Mouse (Mus musculus): Measurements from ENCODE around the gene H13. TPM values are rescaled to one million over a fixed set of nuclear protein-coding genes. Genes with fewer than 3 reads are reported as not detected.

H13 gene
- polyA plus RNA-seq, 1 experiment from 2014 or later: 88.6 TPM

DNA sequence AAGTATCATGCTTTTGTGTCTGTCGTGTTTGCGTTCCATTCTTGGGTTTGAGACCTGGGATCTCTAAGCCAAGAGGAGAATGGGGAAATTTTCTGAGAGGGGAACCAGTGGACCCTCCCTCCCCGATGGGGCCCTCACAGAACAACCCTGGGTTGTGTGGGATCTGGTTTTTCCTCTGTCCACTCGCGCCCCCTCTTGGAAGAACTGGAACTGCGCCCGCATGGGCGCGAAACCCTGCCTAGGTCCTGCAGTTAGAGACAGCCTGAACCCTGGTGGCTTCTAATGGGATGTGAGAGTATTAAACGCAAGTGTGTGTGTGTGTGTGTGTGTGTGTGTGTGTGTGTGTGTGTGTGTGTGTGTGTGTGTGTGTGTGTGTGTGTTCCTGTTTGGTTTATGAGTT lies 73.2 kb downstream of the H13 start:
- no peaks in the 10 kb centered on the region for H3K9me3 ChIP-seq (ENCODE audit: control insufficient read depth, low read length)
- WGBS: 19% methylated on average over 10 of the region's 10 CpGs
- no peaks in the 10 kb centered on the region for H3K27me3 ChIP-seq (replicated peaks; ENCODE audit: control insufficient read depth, insufficient read depth, low read length)
- peaks cover 49% of the 10 kb centered on the region for H3K4me1 ChIP-seq (replicated peaks; ENCODE audit: control insufficient read depth, insufficient read depth, low read length)
- peak overlapping the region; percentile 61 for H3K4me2 ChIP-seq
- peak overlapping the region; percentile 93 for H3K27ac ChIP-seq (ENCODE audit: low read depth, low read length)
- ATAC-seq (replicated peaks; ENCODE audit: low FRiP score) (peak; percentile 67), DNase-seq (ENCODE audit: low spot score) (peak; percentile 84)
- peak overlapping the region; percentile 55 for H3K9ac ChIP-seq (ENCODE audit: low read depth, low read length)
- no peaks in the 10 kb centered on the region for H3K36me3 ChIP-seq (ENCODE audit: control insufficient read depth, insufficient read depth, low read length)
- no peak overlapping the region for H3K4me3 ChIP-seq (ENCODE audit: low read depth, low read length)

- 6% methylated on average over 30 of the region's 30 CpGs for WGBS
- Histone ChIP-seq H3K27me3 (replicated peaks; ENCODE audit: control insufficient read depth, insufficient read depth, low read length) (peaks cover 15% of the 10 kb centered on the region), H3K27ac (ENCODE audit: low read depth, low read length) (no peak within 1 kb of the TSS), H3K4me2 (peak within 1 kb of the TSS; percentile 51), H3K9me3 (ENCODE audit: control insufficient read depth, low read length) (no peaks in the 10 kb centered on the region), H3K4me1 (replicated peaks; ENCODE audit: control insufficient read depth, insufficient read depth, low read length) (peaks cover 7% of the 10 kb centered on the region), H3K4me3 (ENCODE audit: low read depth, low read length) (peak within 1 kb of the TSS; percentile 13; the same call in 1 of the 2 replicates), H3K9ac (ENCODE audit: low read depth, low read length) (no peak within 1 kb of the TSS), H3K36me3 (ENCODE audit: control insufficient read depth, insufficient read depth, low read length) (no peaks in the 10 kb centered on the region)
- DNase-seq (ENCODE audit: low spot score): no peak
- ATAC-seq (replicated peaks; ENCODE audit: low FRiP score): no peak
Measured at GRCm38 (mm10) chr2:152753944-152754711, 84.9 kb downstream of the H13 start, which contains the start of gene Cox4i2. Gene Cox4i2 (plus strand): TSS chr2:152754173.

DNA sequence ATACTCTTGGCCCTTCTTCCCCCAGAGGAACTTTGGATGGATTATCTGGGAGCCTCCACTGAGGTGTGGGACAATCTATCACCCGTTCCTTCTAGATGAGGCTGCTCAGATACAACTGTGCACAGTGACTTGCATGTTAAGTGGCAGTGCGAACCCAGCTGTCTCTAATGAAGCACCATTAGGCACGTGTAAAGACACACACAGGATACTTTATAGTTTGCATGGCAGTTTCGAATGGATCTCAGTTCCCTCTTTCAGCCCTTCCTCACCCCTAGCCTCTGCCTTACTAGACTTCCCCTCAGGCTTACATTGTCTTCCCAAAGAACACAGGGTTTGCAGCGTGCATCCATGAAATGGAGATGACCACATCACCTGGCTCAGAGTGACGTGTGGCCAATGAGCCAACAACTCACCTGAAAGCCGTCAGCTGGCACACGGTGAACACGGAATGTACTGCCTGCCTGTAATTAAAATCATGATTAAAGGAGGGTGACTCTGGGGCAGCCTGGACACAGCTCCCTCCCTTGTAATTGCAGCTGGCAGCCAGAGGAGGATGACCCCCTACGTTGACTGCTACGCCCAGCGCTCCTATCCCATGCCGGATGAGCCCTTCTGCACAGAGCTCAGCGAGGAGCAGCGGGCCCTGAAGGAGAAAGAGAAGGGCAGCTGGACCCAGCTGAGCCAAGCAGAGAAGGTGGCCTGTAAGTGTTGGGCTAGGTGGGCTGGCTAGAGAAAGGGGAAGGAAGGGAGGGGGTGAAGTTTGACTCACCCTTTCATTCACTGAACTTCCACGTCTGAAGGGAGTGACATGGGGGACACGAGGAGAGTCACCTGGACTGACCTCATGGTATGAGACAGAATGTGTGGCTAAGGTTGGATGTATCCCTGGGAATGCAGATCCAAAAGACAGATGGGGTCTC lies 87.5 kb downstream of the H13 start:
- DNase-seq (ENCODE audit: low spot score) (no peak), ATAC-seq (replicated peaks; ENCODE audit: low FRiP score) (no peak)
- Histone ChIP-seq H3K27me3 (replicated peaks; ENCODE audit: control insufficient read depth, insufficient read depth, low read length) (peaks cover 15% of the 10 kb centered on the region), H3K9ac (ENCODE audit: low read depth, low read length) (no peak overlapping the region), H3K4me3 (ENCODE audit: low read depth, low read length) (no peak overlapping the region), H3K9me3 (ENCODE audit: control insufficient read depth, low read length) (no peaks in the 10 kb centered on the region), H3K4me2 (no peak overlapping the region), H3K4me1 (replicated peaks; ENCODE audit: control insufficient read depth, insufficient read depth, low read length) (peaks cover 7% of the 10 kb centered on the region), H3K36me3 (ENCODE audit: control insufficient read depth, insufficient read depth, low read length) (no peaks in the 10 kb centered on the region), H3K27ac (ENCODE audit: low read depth, low read length) (no peak overlapping the region)
- WGBS: 62% methylated on average over 17 of the region's 17 CpGs

DNA sequence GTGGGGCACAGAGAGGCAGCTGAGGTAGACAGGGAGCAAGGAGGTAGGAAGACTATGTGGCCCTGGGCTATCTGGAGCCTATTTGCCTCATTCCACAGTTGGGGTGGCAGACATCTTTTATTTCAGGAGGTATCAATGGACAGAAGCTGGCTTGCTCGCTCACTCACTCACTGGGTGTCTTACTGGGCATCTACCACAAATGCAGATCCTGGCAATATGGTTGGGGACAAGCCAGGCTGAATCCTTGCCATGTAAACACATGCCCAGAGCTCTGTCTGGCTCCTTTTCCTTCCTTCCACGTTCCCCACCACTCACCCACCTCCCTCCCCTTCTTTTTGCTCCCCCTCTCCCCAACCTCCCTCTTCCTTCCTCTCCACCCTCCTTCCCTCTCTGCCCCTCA lies 88.2 kb downstream of the H13 start:
- H3K4me1 ChIP-seq (replicated peaks; ENCODE audit: control insufficient read depth, insufficient read depth, low read length): peaks cover 7% of the 10 kb centered on the region
- no peak for ATAC-seq (replicated peaks; ENCODE audit: low FRiP score)
- WGBS: 65% methylated on average over 2 of the region's 2 CpGs
- H3K36me3 ChIP-seq (ENCODE audit: control insufficient read depth, insufficient read depth, low read length): no peaks in the 10 kb centered on the region
- no peak overlapping the region for H3K27ac ChIP-seq (ENCODE audit: low read depth, low read length)
- H3K4me3 ChIP-seq (ENCODE audit: low read depth, low read length): no peak overlapping the region
- H3K9me3 ChIP-seq (ENCODE audit: control insufficient read depth, low read length): no peaks in the 10 kb centered on the region
- H3K4me2 ChIP-seq: no peak overlapping the region
- H3K27me3 ChIP-seq (replicated peaks; ENCODE audit: control insufficient read depth, insufficient read depth, low read length): peaks cover 15% of the 10 kb centered on the region
- DNase-seq (ENCODE audit: low spot score): no peak
- no peak overlapping the region for H3K9ac ChIP-seq (ENCODE audit: low read depth, low read length)

Other genes with a start within 250 kb of the H13 start
- gene Defb23, start 204.8 kb upstream of the H13 start, polyA plus RNA-seq (2014; fragmentation: Nextera tagmentation; extraction: Ambion mirVana): not detected in 2 replicates
- not detected in 2 replicates for gene Defb20, start 192.4 kb upstream of the H13 start, polyA plus RNA-seq (2014; fragmentation: Nextera tagmentation; extraction: Ambion mirVana)
- gene Defb22, start 179.3 kb upstream of the H13 start, polyA plus RNA-seq (2014; fragmentation: Nextera tagmentation; extraction: Ambion mirVana): not detected in 2 replicates
- not detected in 2 replicates for gene Defb26, start 157.8 kb upstream of the H13 start, polyA plus RNA-seq (2014; fragmentation: Nextera tagmentation; extraction: Ambion mirVana)
- not detected in 2 replicates for gene Defb28, start 151.2 kb upstream of the H13 start, polyA plus RNA-seq (2014; fragmentation: Nextera tagmentation; extraction: Ambion mirVana)
- not detected in 2 replicates for gene Defb29, start 129.4 kb upstream of the H13 start, polyA plus RNA-seq (2014; fragmentation: Nextera tagmentation; extraction: Ambion mirVana)
- not detected in 2 replicates for gene Gm17416, start 100.1 kb upstream of the H13 start, polyA plus RNA-seq (2014; fragmentation: Nextera tagmentation; extraction: Ambion mirVana)
- not detected in 2 replicates for gene Defb21, start 96.7 kb upstream of the H13 start, polyA plus RNA-seq (2014; fragmentation: Nextera tagmentation; extraction: Ambion mirVana)
- gene Defb19, start 89.1 kb upstream of the H13 start, polyA plus RNA-seq (2014; fragmentation: Nextera tagmentation; extraction: Ambion mirVana): not detected in 2 replicates
- not detected in 2 replicates for gene Defb45, start 70.1 kb upstream of the H13 start, polyA plus RNA-seq (2014; fragmentation: Nextera tagmentation; extraction: Ambion mirVana)
- gene Defb36, start 65.1 kb upstream of the H13 start, polyA plus RNA-seq (2014; fragmentation: Nextera tagmentation; extraction: Ambion mirVana): not detected in 2 replicates
- gene Defb25, start 46.4 kb upstream of the H13 start, polyA plus RNA-seq (2014; fragmentation: Nextera tagmentation; extraction: Ambion mirVana): not detected in 2 replicates
- 1.2 and 1.6 TPM in 2 replicates for gene Rem1, start 42.5 kb upstream of the H13 start, polyA plus RNA-seq (2014; fragmentation: Nextera tagmentation; extraction: Ambion mirVana)
- gene Mcts2, start 17.6 kb downstream of the H13 start, polyA plus RNA-seq (2014; fragmentation: Nextera tagmentation; extraction: Ambion mirVana): 31.5 and 37.1 TPM in 2 replicates
- 52.7 and 56.3 TPM in 2 replicates for gene Id1, start 66.8 kb downstream of the H13 start, polyA plus RNA-seq (2014; fragmentation: Nextera tagmentation; extraction: Ambion mirVana)
- gene Cox4i2, start 84.7 kb downstream of the H13 start, polyA plus RNA-seq (2014; fragmentation: Nextera tagmentation; extraction: Ambion mirVana): 6.7 and 8.5 TPM in 2 replicates
- gene Bcl2l1, start 162.3 kb downstream of the H13 start, polyA plus RNA-seq (2014; fragmentation: Nextera tagmentation; extraction: Ambion mirVana): 61.7 and 69.3 TPM in 2 replicates
- 107 and 118 TPM in 2 replicates for gene Tpx2, start 178.5 kb downstream of the H13 start, polyA plus RNA-seq (2014; fragmentation: Nextera tagmentation; extraction: Ambion mirVana)
- gene Mylk2, start 241.9 kb downstream of the H13 start, polyA plus RNA-seq (2014; fragmentation: Nextera tagmentation; extraction: Ambion mirVana): not detected in 2 replicates

All from liver, embryonic 11.5 days (tissue).